Mouse (Mus musculus) cerebellum, adult 2 months (tissue): Measurements from ENCODE around the gene Ergic1.

Source experiments
- CTCF ChIP-seq: fragments of 200-500 bp; IDR thresholded peaks from 2 replicates; pipeline ENCODE4 v1.5.1; 2011; ENCODE audit warnings: low read depth, mild to moderate bottlenecking, control low read depth, low read length, moderate library complexity, borderline replicate concordance; ENCODE audit not compliant: insufficient read depth
- POLR2A ChIP-seq: fragments of 200-500 bp; IDR thresholded peaks from 2 replicates; pipeline ENCODE4 v1.6.1; 2011; ENCODE audit warnings: low read length, control low read depth, borderline replicate concordance; ENCODE audit not compliant: insufficient read depth

DNA sequence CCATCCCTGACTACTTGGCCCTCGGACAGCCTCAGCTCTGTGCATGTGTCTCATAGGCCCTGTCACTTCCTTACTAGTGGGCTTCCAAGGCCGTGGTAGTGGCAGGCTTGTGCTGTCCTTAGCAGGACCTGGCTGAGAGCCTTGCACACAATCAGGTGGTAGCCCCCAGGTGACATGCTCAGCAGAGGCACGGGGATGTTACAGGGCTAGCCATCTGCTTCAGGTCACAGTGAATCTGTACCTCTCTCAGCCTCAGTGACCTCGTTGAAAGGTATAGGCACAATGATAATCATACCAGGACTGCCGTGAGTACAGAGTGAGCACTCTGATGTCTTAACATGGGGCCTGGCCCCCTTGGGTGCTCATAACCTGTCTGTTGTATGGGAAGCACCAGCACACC is 13.4 kb downstream of the Ergic1 start:
- TF ChIP-seq POLR2A: no peak
- TF ChIP-seq CTCF: no peak
